Mouse (Mus musculus) liver, embryonic 14.5 days (tissue): ENCODE measurements around the gene Leng8. TPM values are rescaled to one million over a fixed set of nuclear protein-coding genes. Genes with fewer than 3 reads are reported as not detected.

Experiments used
- ATAC-seq: fragments of 200-750 bp; cut with Nextera tagmentation; 2 replicates; pipeline ENCODE4 v1.8.0; 2017; ENCODE audit warnings: moderate number of reproducible peaks, mild to moderate bottlenecking, moderate library complexity; ENCODE audit not compliant: insufficient read depth
- DNase-seq, 3 experiments: peaks; one replicate each; pipeline ENCODE4 v3.0.0-alpha.2; 2012 to 2013; ENCODE audit warnings: low read depth in 3 of 3, low spot score in 3 of 3
- H3K27ac ChIP-seq: fragments of 300-500 bp; sonication (generic); 2 replicates; pipeline ENCODE4 v1.5.1; 2014; ENCODE audit warnings: moderate library complexity, mild to moderate bottlenecking, control low read depth, inconsistent platforms
- H3K27me3 ChIP-seq: fragments of 300-500 bp; sonication (generic); 2 replicates; pipeline ENCODE4 v1.6.1; 2014; ENCODE audit warnings: mild to moderate bottlenecking, low read length, moderate library complexity; ENCODE audit not compliant: control insufficient read depth, insufficient read depth
- H3K36me3 ChIP-seq: fragments of 300-500 bp; sonication (generic); replicated peaks from 2 replicates; pipeline ENCODE4 v1.6.1; 2014; ENCODE audit warnings: low read depth; ENCODE audit not compliant: control insufficient read depth, insufficient read depth
- H3K4me1 ChIP-seq, 2 experiments: fragments of 200-500 bp in 1 of 2; fragments of 300-500 bp in 1 of 2; sonication (generic) in 1 of 2; replicated peaks; 2 replicates each; pipeline ENCODE4 v1.6.1; 2012 to 2014; ENCODE audit warnings: antibody characterized with exemption in 1 of 2, inconsistent platforms in 1 of 2, low read length in 1 of 2; ENCODE audit not compliant: control insufficient read depth in 2 of 2, insufficient read depth in 2 of 2
- H3K4me2 ChIP-seq: fragments of 300-500 bp; sonication (generic); 2 replicates; pipeline ENCODE4 v1.6.1; 2014; ENCODE audit warnings: low read depth, mild to moderate bottlenecking, control low read depth, moderate library complexity
- H3K4me3 ChIP-seq, 2 experiments: fragments of 200-500 bp in 1 of 2; fragments of 300-500 bp in 1 of 2; sonication (generic) in 1 of 2; 2 replicates each; pipeline ENCODE4 v1.5.1; 2012 to 2014; ENCODE audit warnings: low read depth in 2 of 2, low read length in 2 of 2, mild to moderate bottlenecking in 2 of 2, control low read depth in 1 of 2, inconsistent platforms in 1 of 2, moderate library complexity in 1 of 2; ENCODE audit not compliant: insufficient read depth in 1 of 2
- H3K9ac ChIP-seq: fragments of 300-500 bp; sonication (generic); replicated peaks from 2 replicates; pipeline ENCODE4 v1.6.1; 2014; ENCODE audit warnings: mild to moderate bottlenecking, control low read depth, moderate library complexity
- H3K9me3 ChIP-seq: fragments of 300-500 bp; sonication (generic); 2 replicates; pipeline ENCODE4 v1.6.1; 2016; ENCODE audit warnings: low read length, mixed read lengths; ENCODE audit not compliant: control insufficient read depth
- CTCF ChIP-seq: IDR thresholded peaks from 2 replicates; pipeline ENCODE4 v1.5.1; 2016; ENCODE audit warnings: antibody characterized with exemption, low read depth, control low read depth
- EP300 ChIP-seq: IDR thresholded peaks from 2 replicates; pipeline ENCODE4 v1.6.1; 2016; ENCODE audit warnings: antibody characterized with exemption, low read depth
- WGBS: fragments of 180-500 bp; shearing (Covaris S2); extraction: QIAGEN DNeasy Blood & Tissue Kit; methylation state at CpG from one replicate; pipeline ENCODE4 v1.1.7; 2014; ENCODE audit not compliant: insufficient replicate concordance; 5-methylcytosine and 5-hydroxymethylcytosine counted together
- polyA plus RNA-seq, 2 experiments: library from polyadenylated mRNA; depleted of rRNA in 1 of 2; stranded (reverse) in 1 of 2; unstranded in 1 of 2; fragments of >200 nt; fragmentation: Nextera tagmentation in 1 of 2; extraction: Ambion mirVana in 1 of 2; gene quantifications; 2 replicates each; pipeline versions ENCODE4 v1.2.1 to v1.2.3; 2012 to 2014

Leng8 gene
- polyA plus RNA-seq, 2 experiments: 12.5 to 52.6 TPM

DNA sequence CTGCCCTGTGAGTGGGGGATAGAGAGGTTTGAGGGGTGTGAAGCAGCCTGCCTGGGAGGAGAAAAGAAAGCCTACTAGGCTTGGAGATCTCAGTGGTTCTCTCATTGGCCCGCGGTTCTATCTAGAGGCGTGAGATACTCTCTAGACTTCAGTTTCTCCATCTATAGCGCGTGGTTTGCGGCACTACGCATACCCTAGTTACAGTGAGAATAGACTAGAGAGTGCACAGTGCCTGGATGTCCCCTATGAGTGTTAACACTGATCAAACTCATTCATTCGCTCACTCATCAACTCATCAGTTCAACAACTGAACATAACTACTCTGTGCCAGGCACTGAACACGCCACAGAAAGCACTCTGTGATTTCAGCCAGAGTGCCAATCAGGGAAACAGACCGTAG is 14.1 kb upstream of the Leng8 start:
- H3K36me3 ChIP-seq: no peaks in the 10 kb centered on the region
- no peaks in the 10 kb centered on the region for H3K4me1 ChIP-seq
- TF ChIP-seq CTCF: no peak
- no peak for TF ChIP-seq EP300
- no peak overlapping the region for H3K27ac ChIP-seq
- ATAC-seq (no peak), DNase-seq (no peak)
- WGBS: 68% methylated on average over 10 of the region's 10 CpGs
- H3K9me3 ChIP-seq: no peaks in the 10 kb centered on the region
- H3K4me2 ChIP-seq: no peak overlapping the region
- H3K4me3 ChIP-seq: no peak overlapping the region
- peaks cover 26% of the 10 kb centered on the region for H3K27me3 ChIP-seq
- no peak overlapping the region for H3K9ac ChIP-seq

DNA sequence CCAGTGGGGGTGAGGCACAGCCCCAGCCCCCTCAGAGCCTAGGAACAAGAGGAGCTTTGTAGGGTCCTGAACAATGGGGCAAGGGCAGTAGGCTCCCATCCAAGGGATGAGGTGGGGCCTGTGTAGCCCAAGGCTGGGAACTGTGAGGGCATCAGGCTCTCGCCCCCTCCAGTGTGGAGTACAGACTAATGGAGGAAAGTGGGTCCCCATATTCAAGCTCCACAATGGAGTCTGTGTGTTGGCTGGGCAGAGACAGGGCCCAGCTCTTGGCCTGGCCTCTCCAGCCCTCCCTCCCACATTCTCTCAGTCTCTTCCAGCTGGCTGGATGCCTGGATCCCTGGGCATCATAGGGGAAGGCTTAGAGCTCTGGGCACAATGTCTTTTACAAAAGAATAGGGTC is 13.1 kb upstream of the Leng8 start:
- ATAC-seq (no peak), DNase-seq (no peak)
- Histone ChIP-seq H3K4me3 (no peak overlapping the region), H3K27ac (no peak overlapping the region), H3K4me2 (no peak overlapping the region), H3K4me1 (no peaks in the 10 kb centered on the region), H3K9ac (no peak overlapping the region), H3K9me3 (no peaks in the 10 kb centered on the region), H3K27me3 (peaks cover 21% of the 10 kb centered on the region), H3K36me3 (no peaks in the 10 kb centered on the region)
- TF ChIP-seq EP300 (no peak), CTCF (no peak)
- WGBS: 40% methylated on average over 1 of the region's 1 CpGs

DNA sequence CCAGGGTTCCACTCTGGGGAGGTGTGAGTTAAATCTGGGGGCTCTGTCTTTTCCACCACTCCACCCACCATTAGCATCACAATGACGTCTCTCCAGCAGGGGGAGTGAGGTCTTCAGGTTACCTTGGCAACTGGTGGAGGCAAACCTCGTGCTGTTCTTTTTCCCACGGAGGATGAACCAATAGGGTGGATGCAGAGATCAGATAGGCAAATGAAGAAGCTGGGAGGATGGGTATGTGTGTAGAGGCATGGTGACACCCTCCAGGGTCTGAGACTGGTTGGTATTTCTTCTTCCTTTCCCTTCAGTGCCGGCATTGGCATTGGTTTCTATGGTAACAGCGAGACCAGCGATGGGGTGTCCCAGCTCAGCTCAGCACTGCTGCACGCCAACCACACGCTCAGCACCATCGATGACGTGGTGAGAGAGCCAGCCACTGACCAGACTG is 12.5 kb upstream of the Leng8 start:
- Histone ChIP-seq H3K27ac (no peak overlapping the region), H3K4me1 (no peaks in the 10 kb centered on the region), H3K9me3 (no peaks in the 10 kb centered on the region), H3K27me3 (peaks cover 17% of the 10 kb centered on the region), H3K4me3 (no peak overlapping the region), H3K4me2 (no peak overlapping the region), H3K9ac (no peak overlapping the region), H3K36me3 (no peaks in the 10 kb centered on the region)
- DNase-seq (no peak), ATAC-seq (peak; percentile 36; the same call in 1 of the 2 replicates)
- TF ChIP-seq EP300: no peak
- TF ChIP-seq CTCF: peak; percentile 34
- WGBS: 1% methylated on average over 10 of the region's 10 CpGs

DNA sequence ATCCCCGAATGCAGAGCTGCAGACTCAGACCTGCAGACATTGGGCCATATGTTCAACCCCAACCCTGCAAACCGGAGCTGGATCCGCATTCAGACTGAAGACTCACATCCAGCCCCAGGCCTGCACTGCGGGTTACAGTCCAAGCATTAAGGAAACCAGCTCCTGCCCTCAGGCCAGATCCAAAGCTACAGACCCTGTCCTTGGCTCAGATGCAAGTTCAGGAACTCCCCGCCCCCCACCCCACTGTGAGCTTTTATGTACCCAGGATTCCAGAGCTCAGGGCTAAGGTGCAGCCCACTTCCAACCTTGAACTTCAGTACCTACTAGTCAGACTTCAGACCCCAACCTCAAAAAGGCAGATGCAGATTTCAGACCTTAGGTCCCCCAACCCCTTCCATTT is 12.0 kb upstream of the Leng8 start:
- no peaks in the 10 kb centered on the region for H3K4me1 ChIP-seq
- TF ChIP-seq CTCF: no peak
- TF ChIP-seq EP300: no peak
- H3K9me3 ChIP-seq: no peaks in the 10 kb centered on the region
- no peak overlapping the region for H3K4me3 ChIP-seq
- ATAC-seq (no peak), DNase-seq (no peak)
- WGBS: 20% methylated on average over 5 of the region's 5 CpGs
- no peak overlapping the region for H3K9ac ChIP-seq
- H3K27ac ChIP-seq: no peak overlapping the region
- peaks cover 12% of the 10 kb centered on the region for H3K27me3 ChIP-seq
- H3K4me2 ChIP-seq: no peak overlapping the region
- H3K36me3 ChIP-seq: no peaks in the 10 kb centered on the region

DNA sequence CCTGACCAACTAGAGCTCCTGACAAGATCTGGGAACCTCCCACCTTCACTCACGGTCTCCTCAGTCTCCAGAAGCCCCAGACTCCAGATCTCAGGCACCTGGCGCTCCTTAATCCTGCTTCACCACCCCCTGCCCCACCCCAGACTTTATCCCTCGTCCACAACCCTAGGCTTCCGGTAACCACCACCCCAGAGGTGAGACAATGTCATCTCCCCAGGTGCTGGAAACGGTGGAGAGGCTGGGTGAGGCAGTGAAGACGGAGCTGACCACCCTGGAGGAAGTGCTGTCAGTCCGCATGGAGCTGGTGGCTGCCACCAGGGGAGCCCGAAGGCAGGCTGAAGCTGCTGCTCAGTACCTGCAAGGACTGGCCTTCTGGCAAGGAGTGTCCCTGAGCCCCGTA is 11.5 kb upstream of the Leng8 start:
- Histone ChIP-seq H3K4me2 (no peak overlapping the region), H3K27me3 (peaks cover 7% of the 10 kb centered on the region), H3K36me3 (no peaks in the 10 kb centered on the region), H3K9me3 (no peaks in the 10 kb centered on the region), H3K27ac (no peak overlapping the region), H3K9ac (no peak overlapping the region), H3K4me1 (no peaks in the 10 kb centered on the region), H3K4me3 (no peak overlapping the region)
- ATAC-seq (no peak), DNase-seq (no peak)
- TF ChIP-seq CTCF (peak; percentile 19; the same call in 1 of the 2 replicates), EP300 (no peak)
- WGBS: 22% methylated on average over 9 of the region's 9 CpGs
